Mouse (Mus musculus) thymus, adult 2 months (tissue): ENCODE results near the gene Btbd11.

ENCODE experiments used
- CTCF ChIP-seq: fragments of 200-500 bp; IDR thresholded peaks from 2 replicates; pipeline ENCODE4 v1.5.1; 2012; ENCODE audit warnings: mild to moderate bottlenecking, control low read depth, low read length, moderate library complexity, borderline replicate concordance; ENCODE audit not compliant: control insufficient read depth, poor library complexity, insufficient read depth; ENCODE audit errors: extremely low read depth
- POLR2A ChIP-seq: fragments of 200-500 bp; IDR thresholded peaks from 2 replicates; pipeline ENCODE4 v1.6.1; 2012; ENCODE audit warnings: mild to moderate bottlenecking, low read length, control low read depth, moderate library complexity; ENCODE audit not compliant: control insufficient read depth, poor library complexity, insufficient read depth; ENCODE audit errors: extremely low read depth

DNA sequence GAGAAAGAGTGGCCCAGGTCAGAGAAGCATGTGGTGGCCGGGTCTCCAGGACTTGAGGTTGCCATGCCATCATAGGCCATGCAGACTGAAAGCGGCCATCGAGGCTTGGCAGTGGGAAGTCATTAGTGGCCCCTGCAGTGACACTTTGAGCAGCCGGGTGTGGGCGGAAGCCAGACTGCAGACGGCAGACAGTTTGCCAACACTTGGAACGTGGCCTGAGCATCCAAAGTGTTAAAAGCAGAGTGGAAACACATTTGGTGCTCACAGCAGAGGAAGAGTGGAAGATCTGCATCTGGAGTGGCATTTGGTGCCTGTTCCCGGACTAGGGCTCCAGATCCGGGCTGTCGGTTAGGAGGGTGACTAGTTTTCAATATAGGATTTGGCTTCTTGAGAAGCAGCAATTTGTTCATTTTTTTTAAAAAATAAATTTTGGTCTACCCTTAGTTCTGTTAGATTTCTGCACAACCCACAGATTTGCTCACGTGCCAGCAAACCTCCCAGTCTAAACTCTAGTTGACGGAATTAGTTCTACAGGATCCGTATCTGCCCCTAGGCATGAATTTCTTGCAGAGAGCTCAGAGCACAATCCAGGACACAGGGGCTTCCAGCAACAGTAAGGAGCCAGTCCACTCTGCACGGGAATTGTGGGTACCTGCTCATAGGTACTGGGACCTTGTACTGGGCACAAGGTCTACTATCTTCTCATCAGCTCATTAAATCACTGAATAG is 222.1 kb downstream of the Btbd11 start:
- TF ChIP-seq CTCF (no peak), POLR2A (no peak)
